Mouse (Mus musculus) hindbrain, embryonic 16.5 days (tissue): ENCODE data around the gene Coa3. TPM values are rescaled to one million over a fixed set of nuclear protein-coding genes. Genes with fewer than 3 reads are reported as not detected.
A peak's percentile ranks its signal among the peaks of the same experiment; 100 is the strongest.

Experiments used
- ATAC-seq: fragments of 200-750 bp; cut with Nextera tagmentation; 2 replicates; pipeline ENCODE4 v1.8.0; 2017; ENCODE audit warnings: moderate TSS enrichment, moderate library complexity
- H3K27ac ChIP-seq: fragments of 300-500 bp; sonication (generic); 2 replicates; pipeline ENCODE4 v1.5.1; 2014; ENCODE audit warnings: low read depth, mild to moderate bottlenecking, control low read depth, low read length, moderate library complexity
- H3K27me3 ChIP-seq: fragments of 300-500 bp; sonication (generic); replicated peaks from 2 replicates; pipeline ENCODE4 v1.6.1; 2014; ENCODE audit warnings: low read length; ENCODE audit not compliant: control insufficient read depth, insufficient read depth
- H3K36me3 ChIP-seq: fragments of 300-500 bp; sonication (generic); 2 replicates; pipeline ENCODE4 v1.6.1; 2014; ENCODE audit warnings: mild to moderate bottlenecking, low read length, moderate library complexity, mixed read lengths; ENCODE audit not compliant: control insufficient read depth, insufficient read depth
- H3K4me1 ChIP-seq: fragments of 300-500 bp; sonication (generic); 2 replicates; pipeline ENCODE4 v1.6.1; 2014; ENCODE audit warnings: low read depth, low read length; ENCODE audit not compliant: control insufficient read depth, insufficient read depth
- H3K4me2 ChIP-seq: fragments of 300-500 bp; sonication (generic); 2 replicates; pipeline ENCODE4 v1.6.1; 2014; ENCODE audit warnings: mild to moderate bottlenecking, low read length, control low read depth, moderate library complexity
- H3K4me3 ChIP-seq: fragments of 300-500 bp; sonication (generic); 2 replicates; pipeline ENCODE4 v1.5.1; 2014; ENCODE audit warnings: mild to moderate bottlenecking, low read length, control low read depth, moderate library complexity
- H3K9ac ChIP-seq: fragments of 300-500 bp; sonication (generic); 2 replicates; pipeline ENCODE4 v1.6.1; 2014; ENCODE audit warnings: low read depth, mild to moderate bottlenecking, control low read depth, low read length, moderate library complexity
- H3K9me3 ChIP-seq: fragments of 300-500 bp; sonication (generic); 2 replicates; pipeline ENCODE4 v1.6.1; 2014; ENCODE audit warnings: mild to moderate bottlenecking, low read length, moderate library complexity; ENCODE audit not compliant: control insufficient read depth
- WGBS: fragments of 180-500 bp; shearing (Covaris S2); extraction: QIAGEN DNeasy Blood & Tissue Kit; methylation state at CpG from one replicate; pipeline ENCODE4 v1.1.7; 2014; 5-methylcytosine and 5-hydroxymethylcytosine counted together
- polyA plus RNA-seq: library from polyadenylated mRNA; unstranded; fragments of >200 nt; fragmentation: Nextera tagmentation; extraction: Ambion mirVana; gene quantifications from 2 replicates; pipeline ENCODE4 v1.2.1, GENCODE M21; 2015

Coa3 gene
- polyA plus RNA-seq, 1 experiment from 2014 or later, result 232 TPM

GRCm38 (mm10) chr11:101260826-101261380 is 18.0 kb downstream of the Coa3 start:
- no peaks in the 10 kb centered on the region for H3K9me3 ChIP-seq
- H3K27me3 ChIP-seq, result peaks cover 34% of the 10 kb centered on the region
- H3K4me3 ChIP-seq, result peak overlapping the region; percentile 52
- peak; percentile 15; the same call in 1 of the 2 replicates for ATAC-seq
- no peak overlapping the region for H3K27ac ChIP-seq
- H3K4me2 ChIP-seq, result peak overlapping the region; percentile 96
- peaks cover 4% of the 10 kb centered on the region; the same call in 1 of the 2 replicates for H3K36me3 ChIP-seq
- H3K4me1 ChIP-seq, result peaks cover 30% of the 10 kb centered on the region
- peak overlapping the region; percentile 70 for H3K9ac ChIP-seq
- under 1% methylated on average over 30 of the region's 30 CpGs for WGBS

GRCm38 (mm10) chr11:101259948-101260825 is 18.7 kb downstream of the Coa3 start, which contains the start of gene Wnk4:
Gene Wnk4 (plus strand): TSS chr11:101260567.
- Histone ChIP-seq H3K4me3 (peak within 1 kb of the TSS; percentile 52), H3K9ac (peak within 1 kb of the TSS; percentile 70), H3K36me3 (peaks cover 4% of the 10 kb centered on the region; the same call in 1 of the 2 replicates), H3K9me3 (no peaks in the 10 kb centered on the region), H3K4me2 (peak within 1 kb of the TSS; percentile 96), H3K27me3 (peaks cover 31% of the 10 kb centered on the region), H3K4me1 (peaks cover 27% of the 10 kb centered on the region), H3K27ac (peak within 1 kb of the TSS; percentile 20; the same call in 1 of the 2 replicates)
- peak; percentile 79 for ATAC-seq
- 0% methylated on average over 32 of the region's 43 CpGs for WGBS

DNA sequence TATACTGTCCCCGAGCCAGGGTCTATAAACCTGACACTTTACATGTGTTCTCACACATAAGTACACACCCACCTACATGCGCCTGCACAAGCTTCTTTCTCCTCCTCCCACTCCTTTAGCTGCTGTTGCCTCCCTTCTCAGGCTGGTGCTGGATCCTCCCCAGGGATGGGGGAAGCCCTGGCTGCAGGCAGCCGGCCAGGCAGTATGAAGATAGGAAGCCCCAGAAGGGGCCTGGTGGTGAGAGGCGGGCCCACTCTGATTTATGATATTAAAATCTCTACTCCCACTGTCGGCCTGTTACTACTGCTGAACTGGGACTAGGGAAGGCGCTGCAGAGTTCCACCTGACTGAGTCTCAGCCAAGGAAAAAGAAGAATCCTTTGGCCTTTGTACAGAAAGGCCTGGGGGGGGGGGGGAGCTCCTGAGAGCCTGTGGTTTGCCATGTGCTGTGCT is 19.6 kb downstream of the Coa3 start:
- Histone ChIP-seq H3K27ac (no peak overlapping the region; the same call in 1 of the 2 replicates), H3K4me2 (no peak overlapping the region), H3K9me3 (no peaks in the 10 kb centered on the region), H3K36me3 (peaks cover 4% of the 10 kb centered on the region; the same call in 1 of the 2 replicates), H3K27me3 (peaks cover 25% of the 10 kb centered on the region), H3K4me3 (no peak overlapping the region), H3K9ac (0 out of 2 replicates have a peak overlapping the region, but pooled peaks have one; percentile 7), H3K4me1 (peaks cover 26% of the 10 kb centered on the region)
- WGBS, result 37% methylated on average over 6 of the region's 6 CpGs
- no peak for ATAC-seq

GRCm38 (mm10) chr11:101255826-101256775 is 22.8 kb downstream of the Coa3 start:
- H3K9me3 ChIP-seq, result no peaks in the 10 kb centered on the region
- H3K9ac ChIP-seq, result no peak overlapping the region
- H3K4me3 ChIP-seq, result no peak overlapping the region
- H3K27me3 ChIP-seq, result peaks cover 9% of the 10 kb centered on the region
- no peak for ATAC-seq
- peaks cover 32% of the 10 kb centered on the region for H3K4me1 ChIP-seq
- no peak overlapping the region for H3K4me2 ChIP-seq
- peaks cover 4% of the 10 kb centered on the region; the same call in 1 of the 2 replicates for H3K36me3 ChIP-seq
- H3K27ac ChIP-seq, result no peak overlapping the region
- WGBS, result 91% methylated on average over 13 of the region's 13 CpGs

- H3K9ac ChIP-seq, result peak within 1 kb of the TSS; percentile 92
- under 1% methylated on average over 40 of the region's 40 CpGs for WGBS
- ATAC-seq, result peak; percentile 93
Observed at GRCm38 (mm10) chr11:101253613-101254389, 25.1 kb downstream of the Coa3 start, which contains the start of gene Vps25. Gene Vps25 (plus strand): TSS chr11:101253707.

GRCm38 (mm10) chr11:101252941-101253340 is 26.0 kb downstream of the Coa3 start:
- 15% methylated on average over 7 of the region's 7 CpGs for WGBS
- Histone ChIP-seq H3K4me2 (peak overlapping the region; percentile 92), H3K4me1 (peaks cover 13% of the 10 kb centered on the region), H3K4me3 (peak overlapping the region; percentile 65), H3K9me3 (no peaks in the 10 kb centered on the region), H3K9ac (peak overlapping the region; percentile 92), H3K36me3 (no peaks in the 10 kb centered on the region), H3K27me3 (no peaks in the 10 kb centered on the region; the same call in 1 of the 2 replicates), H3K27ac (peak overlapping the region; percentile 72; the same call in 1 of the 2 replicates)
- no peak for ATAC-seq

More at GRCm38 (mm10) chr11:101253613-101254389, 25.1 kb downstream of the Coa3 start, which contains the start of gene Vps25:
- no peaks in the 10 kb centered on the region for H3K9me3 ChIP-seq
- H3K4me1 ChIP-seq, result peaks cover 13% of the 10 kb centered on the region
- peak within 1 kb of the TSS; percentile 89 for H3K27ac ChIP-seq
- peak within 1 kb of the TSS; percentile 65 for H3K4me3 ChIP-seq
- H3K36me3 ChIP-seq, result no peaks in the 10 kb centered on the region
- H3K4me2 ChIP-seq, result peak within 1 kb of the TSS; percentile 92
- no peaks in the 10 kb centered on the region for H3K27me3 ChIP-seq

DNA sequence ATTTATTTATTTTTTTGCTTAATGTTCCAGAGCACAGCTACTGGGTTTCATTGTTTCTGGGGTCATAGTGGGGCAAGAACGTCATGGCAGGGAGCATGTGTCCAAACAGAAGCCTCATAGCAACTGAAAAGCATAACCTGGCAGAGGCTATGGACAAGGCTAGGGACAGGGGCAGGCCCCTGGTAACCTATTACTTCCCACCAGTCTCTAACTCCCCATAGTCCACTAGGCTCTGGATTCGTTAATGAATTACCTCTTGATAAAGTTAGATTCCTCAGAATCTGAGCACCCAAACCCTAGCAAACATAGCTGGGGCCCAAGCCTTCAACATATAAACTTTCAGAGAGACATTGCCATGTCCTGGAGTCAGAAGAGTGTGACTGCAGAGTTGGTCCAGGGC is 27.9 kb downstream of the Coa3 start:
- Histone ChIP-seq H3K9me3 (no peaks in the 10 kb centered on the region), H3K36me3 (no peaks in the 10 kb centered on the region), H3K4me3 (no peak overlapping the region), H3K27me3 (peaks cover 11% of the 10 kb centered on the region), H3K27ac (no peak overlapping the region), H3K9ac (no peak overlapping the region), H3K4me2 (no peak overlapping the region), H3K4me1 (peaks cover 16% of the 10 kb centered on the region)
- 73% methylated on average over 2 of the region's 2 CpGs for WGBS
- ATAC-seq, result no peak
